Comparison of ENCODE assay signal across 21 mouse cellular contexts in the genomic region with DNA sequence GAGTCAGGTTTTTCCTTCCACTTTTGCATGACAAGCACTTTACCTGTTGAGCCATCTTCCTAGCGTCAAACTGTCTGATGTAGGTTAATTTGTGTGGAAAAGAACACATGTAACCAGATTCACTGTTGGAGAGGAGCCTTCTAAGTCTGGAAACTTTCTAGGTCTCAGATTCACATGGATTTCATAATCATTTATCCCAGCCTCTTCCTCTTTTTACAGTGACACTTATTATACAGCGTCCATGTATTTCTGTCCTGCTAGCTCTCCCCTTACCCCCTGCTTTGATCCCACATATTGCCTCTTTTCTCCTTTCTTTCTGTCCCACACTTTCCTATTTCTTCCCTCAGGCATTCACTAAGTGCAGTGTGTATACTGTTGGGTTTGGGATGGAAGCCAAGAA. TPM values are rescaled to one million over a fixed set of nuclear protein-coding genes. Genes with fewer than 3 reads are reported as not detected.
DNase-seq lines count a peak whose midpoint lies in the region; ATAC-seq and TF ChIP-seq lines count a peak whose summit lies in the region.
"Had no signal": no experiment of that assay in that cellular context is flagged by ENCODE, and none has a peak within 500 bp of the region (broad histone marks: within the 10 kb centered on the region; RNA-seq: fewer than 3 reads in every experiment).

No protein-coding gene starts in this region.

- ATAC-seq in lung, embryonic 14.5 days (ENCODE audit: insufficient read depth), result no peak; the same call in 1 of the 2 replicates
- peak; percentile 51 for ATAC-seq in common myeloid progenitor, adult 5-6 weeks (replicated peaks; ENCODE audit: low read depth, poor library complexity, severe bottlenecking)
- peak; percentile 58 for ATAC-seq in megakaryocyte, adult 5-6 weeks (ENCODE audit: poor library complexity, severe bottlenecking)
- ATAC-seq: forebrain, embryonic 13.5 days; hindbrain, embryonic 16.5 days; inflammation-experienced regulatory T-cells, adult 6 months had no signal

- no peak overlapping the region for H3K4me2 ChIP-seq in lung, embryonic 14.5 days
- H3K4me2 ChIP-seq: embryonic facial prominence, embryonic 12.5 days; forebrain, embryonic 13.5 days; heart, embryonic 15.5 days; hindbrain, embryonic 12.5 days had no signal

- H3K27me3 ChIP-seq in lung, embryonic 14.5 days (ENCODE audit: insufficient read depth, low read length), result no peaks in the 10 kb centered on the region
- H3K27me3 ChIP-seq: embryonic facial prominence, embryonic 12.5 days; forebrain, embryonic 13.5 days; heart, embryonic 15.5 days; hindbrain, embryonic 12.5 days had no signal

- H3K9ac ChIP-seq in lung, embryonic 14.5 days, result no peak overlapping the region
- H3K9ac ChIP-seq: embryonic facial prominence, embryonic 12.5 days; forebrain, embryonic 13.5 days; heart, embryonic 15.5 days; hindbrain, embryonic 12.5 days had no signal

- no peaks in the 10 kb centered on the region for H3K36me3 ChIP-seq in lung, embryonic 14.5 days (ENCODE audit: insufficient read depth)
- H3K36me3 ChIP-seq: embryonic facial prominence, embryonic 12.5 days; heart, embryonic 10.5 days; heart, embryonic 15.5 days; hindbrain, embryonic 12.5 days had no signal

- H3K9me3 ChIP-seq in lung, embryonic 14.5 days (ENCODE audit: low read depth, low read length), result no peaks in the 10 kb centered on the region
- H3K9me3 ChIP-seq: embryonic facial prominence, embryonic 12.5 days; forebrain, embryonic 13.5 days; heart, embryonic 10.5 days; heart, embryonic 15.5 days; hindbrain, embryonic 12.5 days had no signal

- no peak overlapping the region for H3K27ac ChIP-seq in lung, embryonic 14.5 days (ENCODE audit: low read depth)
- H3K27ac ChIP-seq: embryonic facial prominence, embryonic 12.5 days; forebrain, embryonic 13.5 days; gastrocnemius, adult 2 months; heart, embryonic 10.5 days; heart, embryonic 15.5 days; hindbrain, embryonic 12.5 days had no signal

- 66% methylated on average over 2 of the region's 2 CpGs for WGBS in lung, embryonic 14.5 days

- DNase-seq in lung, embryonic 14.5 days, result peak; percentile 44
- DNase-seq in lung, postnatal 36 days, result no peak
- DNase-seq in thymus, adult 18-20 months, result no peak
- DNase-seq in heart, postnatal 14 days, result no peak
- DNase-seq: adrenal gland, adult 2 months; adrenal gland, postnatal 25 days; cerebellum, adult 2 months; cerebellum, postnatal 10 days; embryo, embryonic 11 days; gastrocnemius, adult 2 months; gastrocnemius, postnatal 25 days; heart, postnatal 36 days had no signal

- H3K4me1 ChIP-seq in lung, embryonic 14.5 days (ENCODE audit: insufficient read depth), result no peaks in the 10 kb centered on the region
- H3K4me1 ChIP-seq: embryonic facial prominence, embryonic 12.5 days; forebrain, embryonic 13.5 days; heart, embryonic 10.5 days; hindbrain, embryonic 12.5 days had no signal

- no peak overlapping the region for H3K4me3 ChIP-seq in lung, embryonic 14.5 days (ENCODE audit: low read depth, low read length)
- H3K4me3 ChIP-seq: embryonic facial prominence, embryonic 12.5 days; forebrain, embryonic 13.5 days; gastrocnemius, adult 2 months; heart, embryonic 10.5 days; heart, embryonic 15.5 days; hindbrain, embryonic 12.5 days had no signal

- no peak for TF ChIP-seq CTCF in lung, embryonic 14.5 days (IDR thresholded peaks at IDR 0.05; ENCODE audit: low read depth)

- intact Hi-C loops in heart, postnatal 14 days (cut with DNase I), result no loop called here

RNA-seq across cellular contexts. Expression of a gene that starts 58.9 kb away (rescaled TPM):
- 4.1 and 4.9 TPM in 2 replicates for polyA plus RNA-seq in lung, embryonic 14.5 days (2014; fragmentation: Nextera tagmentation; extraction: Ambion mirVana)
- 0.05 TPM in 1 of 2 replicates, not detected in the other for total RNA-seq in common myeloid progenitor, adult 5-6 weeks (2017)
- 1.5 and 2.1 TPM in 2 replicates for total RNA-seq in megakaryocyte, adult 5-6 weeks (2015)
- total RNA-seq in megakaryocyte, adult 5-6 weeks (2017), result 0.51 and 5.2 TPM in 2 replicates
- 1 to 10 TPM; 3.1 to 3.2 TPM for total RNA-seq in heart, postnatal 14 days (2021)
